Comparison of ENCODE assay signal across 9 mouse cellular contexts in genomic region chr8:94733821-94734465, GRCm38 (mm10). TPM values are rescaled to one million over a fixed set of nuclear protein-coding genes. Genes with fewer than 3 reads are reported as not detected.
DNase-seq lines count a peak whose midpoint lies in the region; ATAC-seq lines count a peak whose summit lies in the region.
"Had no signal": no experiment of that assay in that cellular context is flagged by ENCODE, and none has a peak within 500 bp of the region (broad histone marks: within the 10 kb centered on the region; RNA-seq: fewer than 3 reads in every experiment).

No protein-coding gene starts in this region.

- peak overlapping the region; percentile 51 for H3K4me3 ChIP-seq in erythroblast, embryonic 14.5 days (replicated peaks)
- no peak overlapping the region for H3K4me3 ChIP-seq in forebrain, embryonic 14.5 days (ENCODE audit: low read depth, low read length)

- H3K9ac ChIP-seq in forebrain, embryonic 14.5 days (ENCODE audit: low read length) = no peak overlapping the region

- peaks cover 78% of the 10 kb centered on the region for H3K4me1 ChIP-seq in erythroblast, embryonic 14.5 days (ENCODE audit: control insufficient read depth)
- H3K4me1 ChIP-seq in forebrain, embryonic 14.5 days (ENCODE audit: control insufficient read depth, insufficient read depth, low read length) = no peaks in the 10 kb centered on the region

- H3K9me3 ChIP-seq in erythroblast, embryonic 14.5 days (ENCODE audit: control insufficient read depth, low read length) = peaks cover 4% of the 10 kb centered on the region; the same call in 1 of the 2 replicates
- no peaks in the 10 kb centered on the region for H3K9me3 ChIP-seq in forebrain, embryonic 14.5 days (replicated peaks; ENCODE audit: control insufficient read depth, low read length)

- peak; percentile 7 for DNase-seq in thymus, postnatal 25 days
- DNase-seq in thymus, postnatal 14 days = no peak
- DNase-seq in cerebellum, postnatal 25 days = no peak
- no peak for DNase-seq in forebrain, embryonic 14.5 days (ENCODE audit: low spot score)
- no peak for DNase-seq in right cerebral cortex, postnatal 25 days
- DNase-seq: gastrocnemius, postnatal 36 days had no signal

- no peak overlapping the region for H3K27ac ChIP-seq in forebrain, embryonic 14.5 days (ENCODE audit: low read depth, low read length)

- H3K4me2 ChIP-seq in forebrain, embryonic 14.5 days (ENCODE audit: low read length) = no peak overlapping the region

- H3K36me3 ChIP-seq in erythroblast, embryonic 14.5 days (ENCODE audit: control insufficient read depth) = peaks cover 13% of the 10 kb centered on the region
- H3K36me3 ChIP-seq in forebrain, embryonic 14.5 days (ENCODE audit: control insufficient read depth, insufficient read depth, low read length) = no peaks in the 10 kb centered on the region

- ATAC-seq in megakaryocyte, adult 5-6 weeks (ENCODE audit: poor library complexity, severe bottlenecking) = peak; percentile 60
- no peak for ATAC-seq in forebrain, embryonic 14.5 days

- 82% methylated on average over 5 of the region's 5 CpGs for WGBS in forebrain, embryonic 14.5 days

- peaks cover 5% of the 10 kb centered on the region for H3K27me3 ChIP-seq in erythroblast, embryonic 14.5 days (ENCODE audit: control insufficient read depth)
- no peaks in the 10 kb centered on the region for H3K27me3 ChIP-seq in forebrain, embryonic 14.5 days (replicated peaks; ENCODE audit: control insufficient read depth, insufficient read depth, low read length)

RNA-seq across cellular contexts. Expression of gene Ccl22, which starts 11.4 kb away (rescaled TPM):
- polyA plus RNA-seq in erythroblast, embryonic 14.5 days (2012) = 0.09 and 0.23 TPM in 2 replicates
- total RNA-seq in megakaryocyte, adult 5-6 weeks (2015) = not detected in 2 replicates
- total RNA-seq in megakaryocyte, adult 5-6 weeks (2017) = not detected in 2 replicates
- not detected in 2 replicates for polyA plus RNA-seq in forebrain, embryonic 14.5 days (2014; fragmentation: Nextera tagmentation; extraction: Ambion mirVana)
- total RNA-seq: gastrocnemius, postnatal 36 days had no signal
- polyA plus RNA-seq: intestine, embryonic 14.5 days had no signal

RNA-seq across cellular contexts. Expression of gene Pllp, which starts 37.9 kb away (rescaled TPM):
- not detected in 2 replicates for polyA plus RNA-seq in erythroblast, embryonic 14.5 days (2012)
- not detected in 2 replicates for total RNA-seq in megakaryocyte, adult 5-6 weeks (2015)
- not detected in 2 replicates for total RNA-seq in megakaryocyte, adult 5-6 weeks (2017)
- polyA plus RNA-seq in forebrain, embryonic 14.5 days (2014; fragmentation: Nextera tagmentation; extraction: Ambion mirVana) = 0.71 and 1.2 TPM in 2 replicates

RNA-seq across cellular contexts. Expression of gene Cx3cl1, which starts 37.9 kb away (rescaled TPM):
- polyA plus RNA-seq in erythroblast, embryonic 14.5 days (2012) = 0.01 TPM in 1 of 2 replicates, not detected in the other
- 0.13 and 0.18 TPM in 2 replicates for total RNA-seq in megakaryocyte, adult 5-6 weeks (2015)
- total RNA-seq in megakaryocyte, adult 5-6 weeks (2017) = not detected in 2 replicates
- polyA plus RNA-seq in forebrain, embryonic 14.5 days (2014; fragmentation: Nextera tagmentation; extraction: Ambion mirVana) = 11.2 and 18.4 TPM in 2 replicates

Comparison
In these comparisons a context has a peak if more than half of its experiments do, and no peak if none do; other contexts are left out.
1. RNA of gene Cx3cl1, which starts 37.9 kb away (polyA plus RNA-seq): 11.2 to 18.4 TPM in forebrain, embryonic 14.5 days; 0.01 TPM in erythroblast, embryonic 14.5 days; every median in the first group is over 10 times any median in the second.